ENCODE assay signal across 8 mouse cellular contexts in genomic region chr6:97353933-97354332, GRCm38 (mm10).
DNase-seq lines count a peak whose midpoint lies in the region; ATAC-seq lines count a peak whose summit lies in the region.

No protein-coding gene starts in this region.

- ATAC-seq in kidney, embryonic 14.5 days (ENCODE audit: low FRiP score, low TSS enrichment): peak; percentile 74
- peak; percentile 49 for ATAC-seq in forebrain, embryonic 11.5 days (replicated peaks; ENCODE audit: low FRiP score)
- peak; percentile 60 for ATAC-seq in liver, embryonic 11.5 days (replicated peaks; ENCODE audit: low FRiP score)

- WGBS in kidney, embryonic 14.5 days: 10% methylated on average over 5 of the region's 5 CpGs
- 5% methylated on average over 5 of the region's 5 CpGs for WGBS in forebrain, embryonic 11.5 days
- 8% methylated on average over 5 of the region's 5 CpGs for WGBS in liver, embryonic 11.5 days

- H3K4me3 ChIP-seq in kidney, embryonic 14.5 days (ENCODE audit: low read length): peak overlapping the region; percentile 14; the same call in 1 of the 2 replicates
- peak overlapping the region; percentile 25 for H3K4me3 ChIP-seq in forebrain, embryonic 11.5 days (ENCODE audit: low read depth, low read length)
- H3K4me3 ChIP-seq in liver, embryonic 11.5 days (ENCODE audit: low read depth, low read length): peak overlapping the region; percentile 33

- no peak for DNase-seq in kidney, adult 8-10 months
- DNase-seq in forebrain, embryonic 11.5 days (ENCODE audit: low spot score): peak; percentile 69
- peak; percentile 46 for DNase-seq in liver, embryonic 11.5 days (ENCODE audit: low spot score)
- DNase-seq in retina, embryonic 14.5 days (ENCODE audit: low spot score): peak; percentile 70
- no peak for DNase-seq in adrenal gland, postnatal 10 days
- DNase-seq in gastrocnemius, adult 18-20 months (ENCODE audit: low spot score): no peak
- DNase-seq in layer of hippocampus, postnatal 36 days: no peak

- H3K36me3 ChIP-seq in kidney, embryonic 14.5 days (ENCODE audit: control insufficient read depth, insufficient read depth, low read length): no peaks in the 10 kb centered on the region
- H3K36me3 ChIP-seq in forebrain, embryonic 11.5 days (ENCODE audit: control insufficient read depth, insufficient read depth, low read length): no peaks in the 10 kb centered on the region
- H3K36me3 ChIP-seq in liver, embryonic 11.5 days (ENCODE audit: control insufficient read depth, insufficient read depth, low read length): no peaks in the 10 kb centered on the region

- H3K27me3 ChIP-seq in kidney, embryonic 14.5 days (ENCODE audit: control insufficient read depth, insufficient read depth, low read length): no peaks in the 10 kb centered on the region
- H3K27me3 ChIP-seq in forebrain, embryonic 11.5 days (ENCODE audit: control insufficient read depth, insufficient read depth, low read length): no peaks in the 10 kb centered on the region
- no peaks in the 10 kb centered on the region for H3K27me3 ChIP-seq in liver, embryonic 11.5 days (replicated peaks; ENCODE audit: control insufficient read depth, insufficient read depth, low read length)

- H3K4me1 ChIP-seq in kidney, embryonic 14.5 days (ENCODE audit: control insufficient read depth, insufficient read depth, low read length): peaks cover 26% of the 10 kb centered on the region
- peaks cover 19% of the 10 kb centered on the region for H3K4me1 ChIP-seq in forebrain, embryonic 11.5 days (replicated peaks; ENCODE audit: control insufficient read depth, insufficient read depth, low read length)
- H3K4me1 ChIP-seq in liver, embryonic 11.5 days (replicated peaks; ENCODE audit: control insufficient read depth, insufficient read depth, low read length): peaks cover 31% of the 10 kb centered on the region

- H3K9me3 ChIP-seq in kidney, embryonic 14.5 days (ENCODE audit: control insufficient read depth, low read length): no peaks in the 10 kb centered on the region
- H3K9me3 ChIP-seq in forebrain, embryonic 11.5 days (ENCODE audit: control insufficient read depth, low read length): no peaks in the 10 kb centered on the region
- H3K9me3 ChIP-seq in liver, embryonic 11.5 days (ENCODE audit: control insufficient read depth, low read length): no peaks in the 10 kb centered on the region

- no peak overlapping the region for H3K9ac ChIP-seq in kidney, embryonic 14.5 days (ENCODE audit: low read depth, low read length)
- H3K9ac ChIP-seq in forebrain, embryonic 11.5 days (ENCODE audit: low read length): 0 out of 2 replicates have a peak overlapping the region, but pooled peaks have one; percentile 14
- H3K9ac ChIP-seq in liver, embryonic 11.5 days (ENCODE audit: low read depth, low read length): no peak overlapping the region

- H3K27ac ChIP-seq in kidney, embryonic 14.5 days (ENCODE audit: low read depth, low read length): no peak overlapping the region
- H3K27ac ChIP-seq in forebrain, embryonic 11.5 days (ENCODE audit: low read depth, low read length): no peak overlapping the region; the same call in 1 of the 2 replicates
- no peak overlapping the region; the same call in 1 of the 2 replicates for H3K27ac ChIP-seq in liver, embryonic 11.5 days (ENCODE audit: low read depth, low read length)

- peak overlapping the region; percentile 27; the same call in 1 of the 2 replicates for H3K4me2 ChIP-seq in kidney, embryonic 14.5 days (replicated peaks; ENCODE audit: low read depth, low read length)
- H3K4me2 ChIP-seq in forebrain, embryonic 11.5 days (ENCODE audit: low read depth, low read length, severe bottlenecking): peak overlapping the region; percentile 46
- peak overlapping the region; percentile 44 for H3K4me2 ChIP-seq in liver, embryonic 11.5 days

Comparison
In these comparisons a context has a peak if more than half of its experiments do, and no peak if none do; other contexts are left out.
1. DNase-seq: peak in forebrain, embryonic 11.5 days (single experiment), liver, embryonic 11.5 days (single experiment) and retina, embryonic 14.5 days (single experiment); none in kidney, adult 8-10 months (0 of 2), adrenal gland, postnatal 10 days (single experiment), gastrocnemius, adult 18-20 months (single experiment) and layer of hippocampus, postnatal 36 days (0 of 2).
2. Peak in every context shown above with its lines, with median percentiles within 50 percentile points of each other: ATAC-seq, H3K4me2 ChIP-seq and H3K4me3 ChIP-seq.